ENCODE assay signal across 20 mouse cellular contexts in the genomic region with DNA sequence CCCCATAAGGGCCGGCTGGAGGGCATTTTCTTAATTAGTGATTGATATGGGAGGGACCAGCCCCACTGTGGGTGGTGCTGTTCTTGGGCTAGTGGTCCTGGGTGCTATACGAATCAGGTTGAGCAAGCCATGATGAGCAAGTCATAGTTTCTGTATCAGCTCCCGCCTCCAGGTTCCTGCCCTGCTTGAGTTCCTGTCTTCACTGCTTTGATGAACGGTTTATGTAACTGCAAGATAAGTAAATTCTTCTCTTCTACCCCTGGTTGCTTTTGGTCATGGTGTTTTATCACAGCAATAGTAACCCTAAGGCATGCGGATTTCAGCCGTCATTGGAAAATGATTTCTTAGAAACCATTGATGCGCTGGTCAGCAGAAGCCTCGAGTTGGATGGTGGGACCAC. TPM values are rescaled to one million over a fixed set of nuclear protein-coding genes. Genes with fewer than 3 reads are reported as not detected.
DNase-seq lines count a peak whose midpoint lies in the region; ATAC-seq lines count a peak whose summit lies in the region.
"Had no signal": no experiment of that assay in that cellular context is flagged by ENCODE, and none has a peak within 500 bp of the region (broad histone marks: within the 10 kb centered on the region; RNA-seq: fewer than 3 reads in every experiment).

No protein-coding gene starts in this region.

- WGBS in hindbrain, embryonic 16.5 days = 86% methylated on average over 8 of the region's 8 CpGs

- no peak overlapping the region for H3K9ac ChIP-seq in hindbrain, embryonic 16.5 days (ENCODE audit: low read depth, low read length)
- H3K9ac ChIP-seq: embryonic facial prominence, embryonic 13.5 days; hindbrain, embryonic 15.5 days; kidney, embryonic 15.5 days had no signal

- no peaks in the 10 kb centered on the region for H3K36me3 ChIP-seq in hindbrain, embryonic 16.5 days (ENCODE audit: control insufficient read depth, insufficient read depth, low read length)
- H3K36me3 ChIP-seq: embryonic facial prominence, embryonic 13.5 days; hindbrain, embryonic 15.5 days; kidney, embryonic 15.5 days; limb, embryonic 10.5 days; midbrain, embryonic 10.5 days had no signal

- peaks cover 28% of the 10 kb centered on the region for H3K4me1 ChIP-seq in hindbrain, embryonic 16.5 days (ENCODE audit: control insufficient read depth, insufficient read depth, low read depth, low read length)

- H3K9me3 ChIP-seq in hindbrain, embryonic 16.5 days (ENCODE audit: control insufficient read depth, low read length) = no peaks in the 10 kb centered on the region
- H3K9me3 ChIP-seq: embryonic facial prominence, embryonic 13.5 days; hindbrain, embryonic 15.5 days; kidney, embryonic 15.5 days; limb, embryonic 10.5 days; midbrain, embryonic 10.5 days had no signal

- no peak overlapping the region for H3K4me3 ChIP-seq in hindbrain, embryonic 16.5 days (ENCODE audit: low read length)
- H3K4me3 ChIP-seq: embryonic facial prominence, embryonic 13.5 days; hindbrain, embryonic 15.5 days; kidney, embryonic 15.5 days; limb, embryonic 10.5 days; midbrain, embryonic 10.5 days had no signal

- H3K27ac ChIP-seq in hindbrain, embryonic 16.5 days (ENCODE audit: low read depth, low read length) = no peak overlapping the region
- H3K27ac ChIP-seq: embryonic facial prominence, embryonic 13.5 days; hindbrain, embryonic 15.5 days; kidney, embryonic 15.5 days; limb, embryonic 10.5 days; midbrain, embryonic 10.5 days had no signal

- ATAC-seq in inflammation-experienced regulatory T-cells, adult 6 months = peak; percentile 46
- ATAC-seq in hindbrain, embryonic 16.5 days = no peak
- ATAC-seq: forebrain, embryonic 14.5 days had no signal

- H3K4me2 ChIP-seq in hindbrain, embryonic 16.5 days (ENCODE audit: low read length) = no peak overlapping the region
- H3K4me2 ChIP-seq: embryonic facial prominence, embryonic 13.5 days; heart, embryonic 11.5 days; kidney, embryonic 15.5 days had no signal

- peak; percentile 31 for DNase-seq in right cerebral cortex, adult 18-20 months
- DNase-seq in right cerebral cortex, postnatal 25 days = no peak
- peak; percentile 77 for DNase-seq in MEL-GATA-1-ER (ENCODE audit: extremely low read depth, low read depth)
- no peak for DNase-seq in frontal cortex, postnatal 10 days (ENCODE audit: low spot score in 2 of 2)
- no peak for DNase-seq in thymus, postnatal 4 days
- DNase-seq: adrenal gland, postnatal 36 days; embryo, embryonic 11 days; gastrocnemius, postnatal 14 days; heart, adult 11 months; kidney, adult 11 months; kidney, postnatal 4 days had no signal

- no peaks in the 10 kb centered on the region for H3K27me3 ChIP-seq in hindbrain, embryonic 16.5 days (replicated peaks; ENCODE audit: control insufficient read depth, insufficient read depth, low read length)
- H3K27me3 ChIP-seq: embryonic facial prominence, embryonic 13.5 days; hindbrain, embryonic 15.5 days; kidney, embryonic 15.5 days had no signal

RNA-seq across cellular contexts. Expression of a gene that starts 4.6 kb away (rescaled TPM):
- 10 to 100 TPM in 1 of 3 experiments, 1 to 10 TPM in 2; 4.1 to 11.4 (median 8.2) TPM for polyA plus RNA-seq in inflammation-experienced regulatory T-cells, adult 6 months (2017; shearing (Covaris generic))
- polyA plus RNA-seq in hindbrain, embryonic 16.5 days (2015; fragmentation: Nextera tagmentation; extraction: Ambion mirVana) = 86.9 and 93.7 TPM in 2 replicates

Comparison
In these comparisons a context has a peak if more than half of its experiments do, and no peak if none do; other contexts are left out.
1. DNase-seq: peak in right cerebral cortex, adult 18-20 months (single experiment) and MEL-GATA-1-ER (single experiment); none in right cerebral cortex, postnatal 25 days (single experiment), frontal cortex, postnatal 10 days (0 of 2) and thymus, postnatal 4 days (single experiment).